In genomic region chr7:109519936-109520335, GRCm38 (mm10) we compare ENCODE assay signal across 9 mouse cellular contexts. TPM values are rescaled to one million over a fixed set of nuclear protein-coding genes. Genes with fewer than 3 reads are reported as not detected.
DNase-seq lines count a peak whose midpoint lies in the region; ATAC-seq and TF ChIP-seq lines count a peak whose summit lies in the region.
"Had no signal": no experiment of that assay in that cellular context is flagged by ENCODE, and none has a peak within 500 bp of the region (broad histone marks: within the 10 kb centered on the region; RNA-seq: fewer than 3 reads in every experiment).

No protein-coding gene starts in this region.

- H3K9ac ChIP-seq in liver, embryonic 13.5 days = peak overlapping the region; percentile 99

- peaks cover 59% of the 10 kb centered on the region for H3K4me1 ChIP-seq in erythroblast, embryonic 14.5 days (ENCODE audit: control insufficient read depth)
- peaks cover 11% of the 10 kb centered on the region for H3K4me1 ChIP-seq in embryonic fibroblast, embryonic 13.5 days (ENCODE audit: control insufficient read depth, insufficient read depth, low read length)
- peaks cover 50% of the 10 kb centered on the region for H3K4me1 ChIP-seq in liver, embryonic 13.5 days (replicated peaks)

- H3K27ac ChIP-seq in embryonic fibroblast, embryonic 13.5 days (ENCODE audit: insufficient read depth, low read length) = peak overlapping the region; percentile 86
- H3K27ac ChIP-seq in liver, embryonic 13.5 days = peak overlapping the region; percentile 89

- peaks cover 54% of the 10 kb centered on the region for H3K36me3 ChIP-seq in erythroblast, embryonic 14.5 days (ENCODE audit: control insufficient read depth)
- H3K36me3 ChIP-seq in liver, embryonic 13.5 days = peaks cover 54% of the 10 kb centered on the region

- peak overlapping the region; percentile 86 for H3K4me2 ChIP-seq in liver, embryonic 13.5 days

- peak; percentile 20 for DNase-seq in 3T3-L1 (ENCODE audit: low read depth, low spot score)
- DNase-seq in liver, embryonic 13.5 days = peak; percentile 17
- DNase-seq in ovary, postnatal 14 days (ENCODE audit: low spot score) = no peak
- no peak for DNase-seq in frontal cortex, adult 2 months (ENCODE audit: extremely low spot score in 1 of 2, low spot score in 1 of 2)
- no peak for DNase-seq in urinary bladder, postnatal 14 days (ENCODE audit: low spot score)
- DNase-seq: layer of hippocampus, adult 9-11 months had no signal

- TF ChIP-seq POLR2A in embryonic fibroblast, embryonic 13.5 days (IDR thresholded peaks at IDR 0.05; ENCODE audit: low read depth, low read length) = 0 out of 2 replicates have a peak, but pooled peaks have one; percentile 8

- no peak for TF ChIP-seq CTCF in embryonic fibroblast, embryonic 13.5 days (IDR thresholded peaks at IDR 0.05; ENCODE audit: borderline replicate concordance, insufficient read depth, low read length)

- no peaks in the 10 kb centered on the region for H3K27me3 ChIP-seq in erythroblast, embryonic 14.5 days (ENCODE audit: control insufficient read depth)
- H3K27me3 ChIP-seq in liver, embryonic 13.5 days = no peaks in the 10 kb centered on the region

- H3K9me3 ChIP-seq in erythroblast, embryonic 14.5 days (ENCODE audit: control insufficient read depth, low read length) = no peaks in the 10 kb centered on the region
- H3K9me3 ChIP-seq in liver, embryonic 13.5 days (replicated peaks) = no peaks in the 10 kb centered on the region

- WGBS in liver, embryonic 13.5 days (ENCODE audit: insufficient replicate concordance) = under 1% methylated on average over 10 of the region's 10 CpGs

- H3K4me3 ChIP-seq in erythroblast, embryonic 14.5 days (replicated peaks) = peak overlapping the region; percentile 79
- peak overlapping the region; percentile 91 for H3K4me3 ChIP-seq in embryonic fibroblast, embryonic 13.5 days (ENCODE audit: insufficient read depth, low read length)
- H3K4me3 ChIP-seq in liver, embryonic 13.5 days (replicated peaks) = peak overlapping the region; percentile 95

- ATAC-seq in erythroblast, adult 5-6 weeks (replicated peaks; ENCODE audit: low FRiP score, poor library complexity, severe bottlenecking) = no peak
- ATAC-seq in liver, embryonic 13.5 days (ENCODE audit: low read depth) = no peak

RNA-seq across cellular contexts. Expression of gene Rpl27a, which starts 1.0 kb away (rescaled TPM):
- polyA plus RNA-seq in erythroblast, embryonic 14.5 days (2012) = 866 and 1,006 TPM in 2 replicates
- 123 and 147 TPM in 2 replicates for total RNA-seq in erythroblast, adult 5-6 weeks (2015; ENCODE audit: low replicate concordance)
- total RNA-seq in erythroblast, adult 5-6 weeks (2017; ENCODE audit: low replicate concordance) = 99.9 and 139 TPM in 2 replicates
- polyA plus RNA-seq in embryonic fibroblast, embryonic 13.5 days (2011; ENCODE audit: insufficient read length, low read depth, missing spikeins) = 433 and 456 TPM in 2 replicates
- polyA plus RNA-seq in liver, embryonic 13.5 days (2015; fragmentation: Nextera tagmentation; extraction: Ambion mirVana) = 112 and 118 TPM in 2 replicates
- 295 and 337 TPM in 2 replicates for polyA plus RNA-seq in frontal cortex, adult 2 months (2012; rRNA removed)

RNA-seq across cellular contexts. Expression of gene Trim66, which starts 12.0 kb away (rescaled TPM):
- not detected in 2 replicates for polyA plus RNA-seq in erythroblast, embryonic 14.5 days (2012)
- not detected in 2 replicates for total RNA-seq in erythroblast, adult 5-6 weeks (2015; ENCODE audit: low replicate concordance)
- not detected in 2 replicates for total RNA-seq in erythroblast, adult 5-6 weeks (2017; ENCODE audit: low replicate concordance)
- polyA plus RNA-seq in embryonic fibroblast, embryonic 13.5 days (2011; ENCODE audit: insufficient read length, low read depth, missing spikeins) = 3.2 and 8.7 TPM in 2 replicates
- 0.01 TPM in 2 replicates for polyA plus RNA-seq in liver, embryonic 13.5 days (2015; fragmentation: Nextera tagmentation; extraction: Ambion mirVana)
- 7.9 and 9.6 TPM in 2 replicates for polyA plus RNA-seq in frontal cortex, adult 2 months (2012; rRNA removed)

Comparison
In these comparisons a context has a peak if more than half of its experiments do, and no peak if none do; other contexts are left out.
1. DNase-seq: peak in 3T3-L1 (single experiment) and liver, embryonic 13.5 days (single experiment); none in ovary, postnatal 14 days (single experiment), frontal cortex, adult 2 months (0 of 2) and urinary bladder, postnatal 14 days (single experiment).
2. Peak in every context shown above with its lines, with median percentiles within 50 percentile points of each other: H3K4me3 ChIP-seq.